Mouse (Mus musculus) embryonic facial prominence, embryonic 12.5 days (tissue): ENCODE measurements at regions not wholly inside any gene's neighbourhood (a gene's known extent, or its start where the extent isn't known, plus 50 kb on each side); places are given as distances from the start of the nearest gene placed in this dataset. TPM values are rescaled to one million over a fixed set of nuclear protein-coding genes. Genes with fewer than 3 reads are reported as not detected.

Experiments used
- ATAC-seq: fragments of 200-750 bp; cut with Nextera tagmentation; 2 replicates; pipeline ENCODE4 v1.8.0; 2017; ENCODE audit not compliant: insufficient number of reproducible peaks, insufficient read depth, low FRiP score, low TSS enrichment
- H3K27ac ChIP-seq: fragments of 300-500 bp; sonication (generic); 2 replicates; pipeline ENCODE4 v1.5.1; 2016; ENCODE audit warnings: mild to moderate bottlenecking
- H3K27me3 ChIP-seq: fragments of 300-500 bp; sonication (generic); 2 replicates; pipeline ENCODE4 v1.6.1; 2016; ENCODE audit warnings: mild to moderate bottlenecking, moderate library complexity
- H3K36me3 ChIP-seq: fragments of 300-500 bp; sonication (generic); 2 replicates; pipeline ENCODE4 v1.6.1; 2016; ENCODE audit warnings: mild to moderate bottlenecking
- H3K4me1 ChIP-seq: fragments of 300-500 bp; sonication (generic); 2 replicates; pipeline ENCODE4 v1.6.1; 2016
- H3K4me2 ChIP-seq: fragments of 300-500 bp; sonication (generic); replicated peaks from 2 replicates; pipeline ENCODE4 v1.6.1; 2016; ENCODE audit warnings: mild to moderate bottlenecking, moderate library complexity
- H3K4me3 ChIP-seq: fragments of 300-500 bp; sonication (generic); 2 replicates; pipeline ENCODE4 v1.5.1; 2016; ENCODE audit warnings: mild to moderate bottlenecking
- H3K9ac ChIP-seq: fragments of 300-500 bp; sonication (generic); 2 replicates; pipeline ENCODE4 v1.6.1; 2016; ENCODE audit warnings: mild to moderate bottlenecking, moderate library complexity
- H3K9me3 ChIP-seq: fragments of 300-500 bp; sonication (generic); 2 replicates; pipeline ENCODE4 v1.6.1; 2016; ENCODE audit warnings: mild to moderate bottlenecking, moderate library complexity
- WGBS: fragments of 180-500 bp; shearing (Covaris S2); methylation state at CpG from one replicate; pipeline ENCODE4 v1.1.7; 2016; 5-methylcytosine and 5-hydroxymethylcytosine counted together
- microRNA-seq: library from miRNA; unstranded; fragments of <30 nt; microRNA quantifications from one replicate; pipeline ENCODE4, GENCODE M21; 2017

DNA sequence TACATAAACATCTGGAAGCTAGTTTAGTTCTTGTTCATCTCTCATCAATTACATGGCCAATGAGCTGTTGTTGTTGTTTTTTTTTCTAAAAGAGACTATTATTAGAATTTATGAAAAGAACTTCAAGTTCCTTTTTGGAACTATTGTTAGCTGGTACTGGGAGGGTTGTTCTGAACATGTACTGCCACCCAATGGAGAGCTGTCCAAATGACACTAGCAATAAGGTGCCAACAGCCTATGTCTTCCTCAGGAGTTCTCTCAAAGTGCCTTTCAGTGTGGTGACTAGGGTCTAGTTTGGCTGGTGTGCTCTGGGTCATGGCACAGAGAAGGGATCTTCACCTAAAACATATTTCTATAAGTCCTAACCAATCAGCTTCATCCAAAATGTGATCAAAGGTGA, 60.6 kb upstream of the Mocs2 start:
- Histone ChIP-seq H3K27ac (no peak overlapping the region), H3K4me2 (no peak overlapping the region), H3K27me3 (no peaks in the 10 kb centered on the region), H3K9me3 (no peaks in the 10 kb centered on the region), H3K9ac (no peak overlapping the region), H3K4me1 (no peaks in the 10 kb centered on the region), H3K4me3 (no peak overlapping the region), H3K36me3 (no peaks in the 10 kb centered on the region)
- ATAC-seq: no peak

DNA sequence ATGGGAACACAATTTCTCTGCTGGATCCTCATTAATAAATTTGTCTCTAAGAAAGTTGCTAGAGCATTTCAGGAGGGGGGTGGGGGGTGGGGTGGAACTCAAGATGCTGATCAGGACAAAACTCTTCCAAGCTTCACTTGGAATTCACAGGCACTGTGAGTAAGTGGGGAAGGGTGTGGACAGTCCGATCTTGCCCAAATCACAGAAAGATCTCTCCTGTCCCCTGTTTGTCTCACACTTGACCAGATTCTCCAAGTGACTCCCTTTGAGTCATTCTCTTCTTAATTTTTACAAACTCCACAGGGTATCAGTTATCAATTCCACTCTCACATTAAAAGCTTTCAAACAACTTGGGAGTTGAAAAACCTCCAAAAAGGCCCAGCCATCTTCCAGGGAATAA, 58.1 kb upstream of the Mocs2 start:
- no peak overlapping the region for H3K9ac ChIP-seq
- 83% methylated on average over 1 of the region's 1 CpGs for WGBS
- no peak overlapping the region for H3K4me3 ChIP-seq
- H3K4me2 ChIP-seq: no peak overlapping the region
- ATAC-seq: no peak
- no peaks in the 10 kb centered on the region for H3K4me1 ChIP-seq
- no peak overlapping the region for H3K27ac ChIP-seq
- no peaks in the 10 kb centered on the region for H3K36me3 ChIP-seq
- H3K9me3 ChIP-seq: no peaks in the 10 kb centered on the region
- H3K27me3 ChIP-seq: no peaks in the 10 kb centered on the region

DNA sequence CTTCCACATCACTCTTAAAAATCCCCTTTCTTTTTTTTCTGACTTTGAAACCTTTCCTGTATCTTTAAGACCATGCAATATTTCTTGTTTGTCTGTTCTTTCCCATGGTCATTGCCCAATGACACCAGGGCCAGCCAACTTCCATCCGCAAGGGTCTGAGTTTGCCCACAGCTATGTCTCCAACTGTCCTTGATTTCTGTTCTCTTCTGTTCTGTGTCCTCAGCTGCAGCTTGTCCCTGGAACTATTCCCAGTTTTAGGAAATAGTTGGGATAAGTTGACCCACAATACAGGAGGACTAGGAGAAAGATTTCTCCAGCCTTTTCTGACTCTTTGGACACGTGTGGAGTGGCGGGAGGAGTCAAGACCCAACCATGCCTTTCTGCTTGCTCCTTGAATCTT, 57.1 kb upstream of the Mocs2 start:
- no peaks in the 10 kb centered on the region for H3K36me3 ChIP-seq
- no peaks in the 10 kb centered on the region for H3K27me3 ChIP-seq
- no peak overlapping the region for H3K9ac ChIP-seq
- no peak overlapping the region for H3K4me3 ChIP-seq
- H3K4me2 ChIP-seq: no peak overlapping the region
- 85% methylated on average over 3 of the region's 3 CpGs for WGBS
- ATAC-seq: no peak
- H3K27ac ChIP-seq: no peak overlapping the region
- no peaks in the 10 kb centered on the region for H3K4me1 ChIP-seq
- H3K9me3 ChIP-seq: no peaks in the 10 kb centered on the region

Small RNAs in the stretch of these regions (microRNA-seq; reads per million reads assigned to microRNA genes)
- not detected for gene Gm25950
